Mouse (Mus musculus): Measurements from ENCODE around the gene Dnm1. TPM values are rescaled to one million over a fixed set of nuclear protein-coding genes. Genes with fewer than 3 reads are reported as not detected.
A peak's percentile ranks its signal among the peaks of the same experiment; 100 is the strongest.

Gene Dnm1
- total RNA-seq (2021) = 1,000 to 10,000 TPM; 1,093 to 1,153 TPM
- long read RNA-seq, experiment 1, partial matches to known transcripts = 34 of 61 reads
- long read RNA-seq, experiment 1, other reads (novel, unspliced or antisense) = 27 of 61 reads
- long read RNA-seq, experiment 2, partial matches to known transcripts = 34 of 64 reads
- long read RNA-seq, experiment 2, other reads (novel, unspliced or antisense) = 28 of 64 reads

DNA sequence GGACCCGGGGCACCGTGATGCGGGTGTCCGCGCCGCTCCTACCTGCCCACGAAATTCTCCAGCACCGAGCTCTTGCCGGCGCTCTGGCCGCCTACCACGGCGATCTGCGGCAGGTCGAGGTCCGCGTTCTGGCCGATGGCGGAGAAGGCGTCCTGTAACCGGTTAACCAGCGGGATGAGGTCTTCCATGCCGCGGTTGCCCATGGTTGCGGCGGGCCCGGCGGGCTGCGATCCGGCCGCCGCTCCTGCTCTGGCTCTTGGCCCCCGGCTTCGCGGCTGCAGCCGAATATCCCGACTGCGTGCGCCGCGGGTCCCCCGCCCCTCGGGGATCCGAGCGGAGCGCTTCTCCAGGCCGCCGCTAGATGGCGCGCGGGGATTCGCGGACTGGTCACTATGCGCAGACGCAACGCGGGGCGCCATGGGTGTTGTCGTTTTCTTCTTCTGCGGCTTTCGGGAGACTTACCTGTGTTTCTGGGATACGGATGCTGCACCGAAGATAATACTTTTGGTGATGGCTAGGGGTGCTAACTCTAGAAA is at the start of gene Dnm1:
Gene Dnm1, minus strand, starts transcription at position 332 of the 536 bp plus-strand sequence.
- DNase-seq (ENCODE audit: low spot score in 2 of 2) = peak; percentile 95 to 96
- intact Hi-C loops (cut with DNase I) = no loop called here

DNA sequence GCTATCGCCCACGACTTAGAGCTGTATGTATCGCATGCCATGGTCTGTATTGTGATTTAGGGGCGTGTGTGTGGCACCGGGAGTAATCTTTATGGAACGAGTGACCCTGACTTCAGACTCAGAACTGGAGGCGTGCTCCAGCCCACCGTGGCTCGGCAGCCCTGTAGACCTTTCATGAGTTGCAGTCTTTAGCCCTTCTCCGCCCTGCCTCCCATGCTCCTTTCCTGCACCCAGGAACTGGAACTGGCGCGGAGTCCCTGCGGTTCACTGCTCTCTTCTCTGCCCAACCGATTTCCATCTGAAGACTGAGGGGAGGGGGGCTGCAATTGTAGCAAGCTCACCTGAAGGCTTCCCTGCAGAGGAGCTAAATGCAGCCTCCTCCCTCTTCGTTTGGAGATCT is 43.6 kb upstream of the Dnm1 start:
- DNase-seq (ENCODE audit: low spot score in 2 of 2) = no peak
- intact Hi-C loops (cut with DNase I) = no loop called here

DNA sequence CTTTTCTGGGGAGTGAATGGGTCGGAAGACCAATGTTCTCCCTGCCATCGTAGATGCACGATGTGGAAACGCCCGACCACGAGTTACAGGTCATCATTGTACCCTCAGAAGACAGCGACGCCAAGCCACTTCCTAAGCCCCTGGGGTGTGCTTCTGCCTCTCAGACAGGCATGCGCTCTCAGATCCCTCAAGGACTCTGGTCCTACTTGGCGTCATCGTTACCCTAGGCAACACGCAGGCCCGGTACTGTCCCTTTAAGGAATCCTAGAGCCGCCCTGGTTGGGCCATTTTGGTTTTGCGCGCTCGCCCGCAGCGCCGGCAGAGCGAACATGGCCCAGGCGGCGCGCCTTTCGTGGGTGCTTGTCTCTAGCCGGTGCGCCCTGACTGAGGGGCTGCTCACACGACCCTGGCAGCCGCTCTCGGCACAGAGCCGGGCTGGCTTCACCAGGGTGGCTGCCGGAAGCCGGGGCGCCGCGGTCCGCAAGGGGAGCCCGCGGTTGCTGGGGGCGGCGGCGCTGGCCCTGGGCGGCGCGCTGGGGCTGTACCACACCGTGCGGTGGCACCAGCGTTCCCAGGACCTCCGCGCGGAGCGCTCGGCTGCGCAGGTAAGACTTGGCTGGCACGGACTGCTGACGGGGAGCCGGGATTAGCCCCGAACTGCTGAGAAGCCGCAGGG is 42.9 kb upstream of the Dnm1 start:
- DNase-seq (ENCODE audit: low spot score in 2 of 2) = peak; percentile 94 to 95
- intact Hi-C loops (cut with DNase I) = no loop called here

DNA sequence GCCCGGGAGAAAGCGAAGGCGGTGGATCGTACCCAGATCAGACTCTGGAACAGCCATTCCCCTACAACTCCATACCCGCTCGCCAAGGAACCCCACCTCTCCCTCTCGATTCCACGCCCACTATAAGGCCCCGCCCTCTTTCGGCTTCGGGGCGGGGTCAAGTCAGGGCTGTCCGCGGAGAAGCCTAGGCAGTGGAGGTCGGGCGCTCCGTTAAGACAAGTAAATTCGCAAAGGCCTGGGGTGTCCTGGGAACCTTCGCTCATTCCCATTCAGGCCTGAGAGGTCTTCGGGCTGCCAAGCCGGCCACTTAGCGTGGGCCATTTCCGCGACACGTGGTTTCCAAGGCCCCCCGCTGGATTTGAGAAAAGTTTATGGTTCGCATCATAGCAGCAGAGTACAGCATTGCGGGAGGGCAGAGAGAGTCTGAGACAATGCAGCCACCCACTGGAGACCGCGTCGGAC is 42.4 kb upstream of the Dnm1 start, which contains the start of gene Ptges2:
Gene Ptges2, plus strand, starts transcription at position 413 of the 462 bp plus-strand sequence.
- intact Hi-C loops (cut with DNase I) = no loop called here
- peak; percentile 83 to 89 for DNase-seq (ENCODE audit: low spot score in 2 of 2)

DNA sequence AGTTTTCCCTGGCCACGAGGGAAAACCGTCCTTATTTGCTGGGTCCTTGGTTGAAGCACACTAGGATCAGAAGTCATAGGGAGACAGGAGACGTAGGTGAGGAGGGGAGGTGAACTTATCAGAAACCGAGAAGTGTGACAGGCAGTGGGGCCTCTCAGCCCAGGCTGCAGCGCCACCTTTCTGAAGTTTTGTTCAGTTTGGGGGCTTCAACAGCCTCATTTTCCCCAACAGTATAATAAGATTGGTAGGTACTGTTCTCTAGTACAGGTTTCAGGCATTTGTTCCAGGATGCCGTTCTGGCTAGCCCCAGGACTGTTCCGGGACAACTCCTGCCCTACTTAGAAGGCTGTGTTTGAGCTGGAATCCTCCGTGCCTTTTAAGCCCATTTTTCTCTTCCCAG is 41.8 kb upstream of the Dnm1 start:
- intact Hi-C loops (cut with DNase I) = no loop called here

DNA sequence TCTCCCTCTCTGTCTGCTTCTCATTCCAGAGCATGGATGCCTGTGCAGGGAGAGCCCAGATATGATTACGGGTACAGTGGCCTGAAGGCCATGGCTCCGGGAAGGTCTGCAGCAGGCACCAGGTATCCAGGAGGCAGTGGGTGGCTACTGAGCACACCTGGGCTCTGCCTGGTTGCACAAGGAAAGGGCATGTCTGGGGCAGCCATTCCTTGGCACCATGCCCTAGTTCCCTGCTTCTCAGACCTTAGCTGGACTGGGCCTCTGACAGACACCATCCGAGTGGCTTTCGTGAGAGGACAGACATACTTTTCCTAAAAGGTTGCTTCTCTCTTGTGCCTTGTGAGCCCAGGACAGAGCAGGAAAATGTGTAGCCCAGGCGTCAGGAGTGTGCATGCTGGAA is 38.9 kb upstream of the Dnm1 start:
- intact Hi-C loops (cut with DNase I) = no loop called here
- DNase-seq (ENCODE audit: low spot score in 2 of 2) = no peak

More for the DNA sequence above, 41.8 kb upstream of the Dnm1 start:
- peak in 1 of 2 experiments; percentile 37 for DNase-seq (ENCODE audit: low spot score in 2 of 2)

DNA sequence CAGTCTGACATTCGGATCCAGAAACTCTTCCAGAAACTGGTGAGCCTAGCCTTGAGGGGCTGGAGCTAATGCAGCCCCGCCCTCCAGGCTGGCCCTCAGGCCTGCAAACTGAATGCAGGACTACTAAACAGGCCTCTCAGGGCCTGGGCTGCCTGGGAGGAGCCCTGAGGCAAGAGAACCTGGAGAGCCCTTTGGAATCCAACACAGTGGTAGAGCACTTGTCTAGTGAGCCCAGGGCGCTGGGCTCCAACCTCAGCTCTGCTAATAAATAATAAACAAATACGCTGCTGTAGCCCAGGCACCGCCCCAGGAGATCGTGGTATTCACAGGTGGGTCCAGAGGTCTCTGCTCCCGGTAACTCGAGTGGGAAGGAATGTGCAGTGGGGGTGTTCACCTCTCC is 37.7 kb upstream of the Dnm1 start:
- no peak for DNase-seq (ENCODE audit: low spot score in 2 of 2)
- intact Hi-C loops (cut with DNase I) = no loop called here

DNA sequence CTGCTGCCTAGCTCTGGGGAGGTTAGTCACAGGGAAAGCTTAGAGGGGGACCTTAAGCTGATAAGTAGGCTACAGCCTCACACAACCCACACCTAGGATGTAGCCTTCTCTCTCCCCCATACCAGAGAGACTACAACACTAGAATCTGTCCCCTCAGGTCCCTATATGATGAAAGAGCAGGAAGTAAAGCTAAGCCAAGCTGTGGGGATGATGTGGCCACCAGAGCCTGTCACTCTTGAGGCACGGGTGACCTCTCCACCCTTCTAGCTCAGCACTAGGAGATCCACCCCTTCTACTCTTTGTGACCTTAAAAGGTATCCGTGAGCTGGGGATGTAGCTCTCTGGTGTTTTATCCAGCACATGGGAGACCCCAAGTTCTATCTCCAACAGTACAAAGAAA is 36.0 kb upstream of the Dnm1 start:
- intact Hi-C loops (cut with DNase I) = no loop called here
- DNase-seq (ENCODE audit: low spot score in 2 of 2) = no peak

DNA sequence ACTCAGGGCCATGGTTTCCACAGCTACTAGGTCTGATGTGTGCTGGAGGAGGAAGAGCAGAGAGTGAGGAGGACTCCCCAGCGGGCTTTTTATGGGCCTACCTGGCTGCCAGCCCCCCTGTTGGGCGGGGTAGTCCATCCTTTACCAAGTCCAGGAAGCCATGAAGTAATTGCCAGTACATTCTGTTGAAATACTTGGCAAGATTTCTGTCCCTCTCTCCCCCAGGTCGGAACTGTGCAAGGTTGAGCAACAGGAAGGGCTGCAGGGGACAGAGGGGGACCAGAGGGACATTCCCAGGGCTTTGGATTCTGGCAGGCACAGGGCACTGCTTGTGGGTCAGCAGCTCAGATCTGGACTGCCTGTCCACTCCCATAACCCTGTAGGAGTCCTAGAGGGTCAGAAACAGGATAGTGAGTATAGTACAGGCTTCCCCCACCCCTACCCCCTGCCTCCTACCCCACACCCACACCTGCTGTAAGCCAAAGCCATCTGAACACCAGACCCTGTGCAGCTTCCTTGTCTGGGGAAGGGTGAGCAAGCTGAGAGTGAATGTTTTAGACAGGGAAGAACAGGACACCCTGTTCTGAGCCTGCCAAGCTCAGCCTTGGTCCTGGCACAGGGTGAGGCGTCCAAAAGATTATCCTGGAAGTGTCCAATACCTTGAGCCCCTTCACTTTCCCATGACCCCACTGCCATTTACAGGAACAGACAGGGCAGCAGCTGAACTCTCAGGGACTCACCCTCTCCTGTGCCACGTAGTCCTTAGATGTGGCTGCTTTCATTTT is 34.8 kb upstream of the Dnm1 start, which contains the start of gene Lcn2:
Gene Lcn2, minus strand, starts transcription at position 547 of the 785 bp plus-strand sequence.
- intact Hi-C loops (cut with DNase I) = no loop called here
- DNase-seq (ENCODE audit: low spot score in 2 of 2) = no peak

DNA sequence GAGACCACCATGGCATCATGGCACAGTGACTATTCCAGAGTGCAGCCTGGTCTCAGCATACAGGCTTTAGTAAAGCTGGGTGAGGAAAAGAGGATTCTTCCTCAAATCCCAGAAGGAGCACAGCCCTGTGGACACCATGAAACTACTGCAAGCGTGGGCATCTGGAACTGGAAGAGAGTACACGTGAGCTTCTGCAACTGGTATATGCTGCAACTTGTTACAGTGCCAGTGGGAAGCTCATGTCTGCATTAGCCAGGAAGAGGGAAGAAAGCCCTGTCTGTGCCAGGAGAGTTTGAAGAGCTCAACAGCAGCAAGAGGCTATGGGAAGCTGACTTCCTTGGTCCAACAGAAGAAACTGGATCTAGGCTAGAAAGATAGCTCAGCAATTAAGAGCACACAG is 29.6 kb upstream of the Dnm1 start:
- intact Hi-C loops (cut with DNase I) = no loop called here

DNA sequence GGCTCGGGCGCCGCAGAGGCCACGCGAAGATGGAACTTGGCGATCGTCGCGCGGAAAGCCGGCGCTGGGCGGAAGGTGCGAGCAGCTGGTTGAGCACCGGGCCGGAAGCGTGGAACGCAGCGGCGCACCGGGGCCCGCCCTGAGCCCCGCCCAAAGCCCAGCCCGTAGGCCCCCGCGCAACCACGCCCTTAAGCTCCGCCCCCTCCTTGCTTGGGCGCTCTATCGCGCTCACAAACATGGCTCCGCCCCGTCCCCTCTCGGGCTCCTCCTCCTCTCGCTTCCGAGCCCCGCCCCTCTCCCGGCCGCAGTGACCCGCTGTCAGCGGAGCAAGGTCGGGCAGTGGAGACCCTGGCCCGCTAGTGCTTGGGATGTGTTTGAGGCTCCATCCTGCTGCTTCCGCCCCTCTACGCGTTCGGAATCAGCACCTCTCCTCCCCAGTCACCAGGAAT is 28.7 kb upstream of the Dnm1 start, which contains the start of gene 1110008P14Rik:
Gene 1110008P14Rik, minus strand, starts transcription at position 164 of the 449 bp plus-strand sequence.
- intact Hi-C loops (cut with DNase I) = no loop called here
- peak; percentile 88 to 91 for DNase-seq (ENCODE audit: low spot score in 2 of 2)

More for the DNA sequence above, 29.6 kb upstream of the Dnm1 start:
- peak in 1 of 2 experiments; percentile 63 for DNase-seq (ENCODE audit: low spot score in 2 of 2)

DNA sequence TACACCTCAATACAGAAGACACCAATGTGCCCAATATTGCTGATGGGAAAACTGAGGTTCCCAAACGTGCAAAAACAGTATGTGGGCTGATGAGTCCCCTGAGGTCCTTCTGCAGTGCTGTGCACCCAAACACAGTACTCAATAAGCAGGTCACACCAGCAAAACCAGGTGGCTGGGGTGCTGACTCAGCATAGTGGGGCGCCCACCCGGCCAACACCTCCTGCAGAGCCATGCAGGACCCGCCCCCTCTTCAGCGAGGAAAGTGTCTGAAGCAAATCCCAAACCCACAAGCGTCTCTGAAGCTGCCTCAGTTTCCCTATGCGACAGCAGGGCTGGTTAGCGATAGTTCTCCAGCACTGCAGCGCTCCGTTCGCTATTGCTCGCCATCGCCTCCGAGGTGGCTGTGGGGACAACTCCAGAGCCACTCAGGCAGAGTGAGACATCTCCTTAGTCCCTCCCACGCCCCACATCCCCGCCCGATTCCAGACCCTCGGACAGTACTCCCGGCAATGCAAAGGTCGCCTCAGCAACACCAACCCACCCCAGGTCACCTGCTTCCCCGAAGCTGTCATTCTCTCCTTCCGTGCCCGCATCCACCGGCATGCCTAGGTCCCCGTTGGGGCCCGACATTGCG is 28.1 kb upstream of the Dnm1 start:
- intact Hi-C loops (cut with DNase I) = no loop called here
- DNase-seq (ENCODE audit: low spot score in 2 of 2) = peak; percentile 51 to 55

DNA sequence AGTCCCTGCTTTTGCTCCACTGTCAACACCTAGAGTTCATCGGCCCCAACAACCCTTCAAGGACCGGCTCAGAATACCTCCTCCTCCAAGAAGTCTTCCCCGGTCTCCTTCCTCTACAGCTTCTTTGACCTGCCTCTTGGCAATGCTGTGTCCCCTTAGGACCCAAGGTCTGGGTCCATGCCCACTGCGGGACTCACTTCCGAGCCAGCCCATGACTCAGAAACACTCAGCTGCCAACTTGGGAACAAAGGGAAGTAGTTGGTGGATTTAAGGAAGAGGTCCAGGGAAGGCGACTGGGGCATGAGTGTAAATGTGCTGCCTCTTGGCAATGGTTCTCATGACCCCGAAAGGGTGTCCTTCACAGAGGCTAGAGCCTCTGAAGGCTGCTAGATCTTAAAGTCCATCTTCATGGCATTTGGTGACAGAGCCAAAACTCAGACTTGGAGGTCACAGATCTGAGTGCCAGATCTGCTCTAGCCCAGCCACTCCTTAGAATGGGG is 26.9 kb upstream of the Dnm1 start:
- intact Hi-C loops (cut with DNase I) = no loop called here
- no peak for DNase-seq (ENCODE audit: low spot score in 2 of 2)

DNA sequence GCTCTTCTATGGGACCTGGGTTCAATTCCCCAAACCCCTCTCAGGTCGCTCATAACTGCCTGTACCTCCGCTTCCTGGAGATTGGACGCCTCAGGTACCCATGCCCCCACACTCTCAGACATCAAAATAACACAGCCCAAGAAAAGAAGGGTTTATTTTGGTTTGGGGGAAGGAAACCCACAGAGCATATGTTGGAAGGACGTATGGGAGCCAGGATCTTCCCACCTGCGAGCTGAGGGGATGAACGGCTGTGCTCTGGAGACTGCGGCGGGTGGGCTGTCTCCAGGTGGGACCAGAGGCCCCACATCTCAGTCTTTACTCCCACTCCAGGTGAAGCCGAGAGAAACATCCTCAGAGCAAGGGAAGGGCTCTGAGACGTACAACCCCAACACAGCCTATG is 23.8 kb upstream of the Dnm1 start:
- DNase-seq (ENCODE audit: low spot score in 2 of 2) = no peak

DNA sequence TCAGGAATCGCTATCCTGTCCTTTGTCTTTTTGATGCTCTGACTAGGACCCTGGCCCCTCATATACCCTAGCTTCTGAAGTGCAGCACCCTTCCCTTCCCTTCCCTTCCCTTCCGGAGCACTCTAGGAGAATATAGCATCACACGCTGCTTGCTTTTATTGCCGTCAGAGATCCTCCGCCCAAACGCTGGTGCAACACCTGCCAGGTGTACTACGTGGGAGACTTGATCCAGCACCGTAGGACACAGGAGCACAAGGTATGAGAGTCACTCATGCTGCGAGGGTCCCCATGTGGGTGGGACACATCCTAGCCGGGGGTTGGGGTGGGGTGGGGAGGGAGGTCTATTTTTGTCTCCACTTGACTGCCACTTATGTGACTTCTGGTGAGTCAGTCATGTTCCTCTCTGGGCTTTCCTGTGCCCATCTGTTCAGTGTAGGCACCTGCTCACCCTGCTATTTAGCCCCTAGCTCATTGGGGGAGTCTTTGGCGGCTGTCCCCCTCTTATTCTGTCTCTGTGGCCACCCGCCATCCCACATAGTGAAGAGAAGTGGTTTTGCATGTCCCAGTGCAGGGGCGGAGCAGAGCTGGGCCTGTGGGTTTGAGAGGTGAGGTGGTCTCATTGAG is 22.3 kb upstream of the Dnm1 start:
- intact Hi-C loops (cut with DNase I) = no loop called here
- DNase-seq (ENCODE audit: low spot score in 2 of 2) = no peak

More for the DNA sequence above, 23.8 kb upstream of the Dnm1 start:
- intact Hi-C loops (cut with DNase I) = no loop called here

DNA sequence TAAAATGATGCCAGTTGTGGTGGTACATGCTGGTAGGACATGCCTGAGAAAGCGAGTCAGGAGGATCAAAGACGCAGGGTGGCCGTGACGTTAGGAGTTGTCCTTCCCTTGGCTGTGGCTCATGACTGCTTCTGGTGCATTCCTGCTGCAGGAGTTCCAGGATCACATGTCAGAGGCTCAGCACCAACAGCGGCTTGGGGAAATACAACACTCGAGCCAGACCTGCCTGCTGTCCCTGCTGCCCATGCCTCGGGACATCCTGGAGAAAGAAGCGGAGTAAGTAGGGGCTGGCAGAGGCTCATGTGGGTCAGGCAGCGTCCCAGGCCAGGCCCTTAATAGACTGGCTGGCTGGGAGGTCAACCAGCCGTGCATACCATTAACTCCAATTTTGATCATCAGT is 21.1 kb upstream of the Dnm1 start:
- intact Hi-C loops (cut with DNase I) = no loop called here

DNA sequence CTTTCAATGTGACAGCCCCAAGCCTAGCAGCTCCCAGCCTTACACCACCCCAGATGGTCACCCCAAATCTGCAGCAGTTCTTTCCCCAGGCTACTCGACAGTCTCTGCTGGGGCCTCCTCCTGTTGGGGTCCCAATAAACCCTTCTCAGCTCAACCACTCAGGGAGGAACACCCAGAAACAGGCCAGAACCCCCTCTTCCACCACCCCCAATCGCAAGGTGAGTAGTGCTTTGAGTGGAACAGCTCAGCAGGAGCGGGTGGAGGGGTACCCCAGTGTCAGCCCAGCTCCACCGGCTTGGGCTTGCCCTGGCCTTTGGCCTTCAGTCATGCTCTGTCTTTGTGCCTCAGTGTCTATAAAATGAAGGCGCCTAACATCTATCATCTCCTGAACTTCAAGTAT is 14.2 kb upstream of the Dnm1 start:
- no peak for DNase-seq (ENCODE audit: low spot score in 2 of 2)
- intact Hi-C loops (cut with DNase I) = no loop called here

More for the DNA sequence above, 21.1 kb upstream of the Dnm1 start:
- no peak for DNase-seq (ENCODE audit: low spot score in 2 of 2)

DNA sequence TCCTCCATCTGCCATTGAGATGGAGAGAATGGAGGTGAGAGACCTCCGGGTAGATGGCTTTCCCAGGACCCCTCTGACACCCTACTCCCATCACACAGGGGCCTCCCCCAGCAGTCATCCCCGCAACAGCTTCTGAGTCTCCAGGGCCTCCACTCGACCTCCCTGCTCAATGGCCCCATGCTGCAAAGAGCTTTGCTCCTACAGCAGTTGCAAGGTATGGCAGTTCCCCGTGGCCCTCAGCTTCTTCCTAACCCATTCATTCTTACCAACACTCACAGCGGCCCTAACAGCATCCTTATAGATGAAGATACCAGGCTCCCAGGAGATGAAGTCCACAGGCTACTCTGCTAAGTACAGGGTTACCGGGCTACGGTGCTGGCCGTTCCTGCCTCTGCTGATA is 11.0 kb upstream of the Dnm1 start:
- DNase-seq (ENCODE audit: low spot score in 2 of 2) = no peak
- intact Hi-C loops (cut with DNase I) = no loop called here

Measured in left cerebral cortex, postnatal 14 days (tissue).